Mouse (Mus musculus) right cerebral cortex, postnatal 14 days (tissue): ENCODE results near the gene Fundc2.

ENCODE experiments used
- DNase-seq: peaks from one replicate; pipeline ENCODE4 v3.0.0; 2022

Gene Fundc2

GRCm38 (mm10) chrX:75382195-75382771 is at the start of gene Fundc2, which contains the start of gene F8:
Fundc2 (plus strand) TSS chrX:75382399.
F8 (minus strand) TSS chrX:75382615.
- peak; percentile 48 for DNase-seq

DNA sequence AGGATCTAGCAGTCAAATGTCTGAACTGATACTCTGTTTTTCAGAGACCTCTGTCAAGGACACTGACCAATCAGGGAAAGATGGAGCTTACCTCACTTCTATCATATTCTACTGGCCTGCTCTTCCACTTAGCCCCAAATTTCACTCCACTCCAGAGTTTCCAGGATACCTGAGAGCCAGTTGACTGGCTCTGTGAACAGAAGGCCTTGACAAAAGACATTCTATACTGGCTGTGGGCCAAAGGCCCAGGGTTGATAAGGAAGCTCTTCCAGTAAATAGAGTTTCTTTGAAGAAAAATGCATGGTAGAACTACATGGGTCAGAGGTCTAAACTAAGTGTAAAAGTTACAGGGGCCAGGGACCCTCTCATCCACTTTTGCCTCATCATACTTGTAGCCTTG is 12.0 kb upstream of the Fundc2 start:
- DNase-seq: no peak

DNA sequence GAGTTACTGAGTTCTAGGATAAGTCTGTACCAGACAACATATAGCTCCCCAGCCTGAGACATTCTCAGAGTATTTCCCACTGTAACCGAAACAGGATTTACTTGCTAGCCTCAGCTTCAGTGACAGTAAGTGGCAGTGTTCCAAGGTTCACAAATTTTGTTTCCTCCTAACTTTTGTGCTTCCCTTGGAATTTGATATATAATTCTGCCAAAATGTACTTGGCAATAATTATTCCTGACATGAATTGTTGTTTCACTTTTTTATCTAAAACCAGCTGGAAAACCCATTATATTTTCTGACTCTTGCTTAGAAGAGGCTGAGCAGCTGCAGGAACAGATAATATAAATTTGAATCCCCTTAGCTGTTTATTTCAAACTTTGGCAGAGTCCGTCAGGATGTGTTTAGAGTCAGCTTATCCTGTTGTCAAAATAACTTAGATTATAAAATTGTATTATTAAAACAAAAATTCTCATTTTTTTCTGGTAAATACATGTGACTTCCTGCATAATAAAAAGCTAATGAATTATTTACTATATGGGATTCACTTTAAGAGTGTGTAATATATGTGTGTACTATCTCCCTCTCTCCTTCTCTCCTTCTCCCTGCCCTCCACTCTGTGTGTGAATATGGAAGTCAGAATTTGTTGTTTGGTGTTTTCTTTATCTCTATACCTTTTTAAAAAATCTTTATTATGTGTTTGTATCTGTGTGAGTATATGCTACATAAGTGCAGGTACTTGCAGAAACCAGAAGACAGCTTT is 9.4 kb upstream of the Fundc2 start:
- no peak for DNase-seq

DNA sequence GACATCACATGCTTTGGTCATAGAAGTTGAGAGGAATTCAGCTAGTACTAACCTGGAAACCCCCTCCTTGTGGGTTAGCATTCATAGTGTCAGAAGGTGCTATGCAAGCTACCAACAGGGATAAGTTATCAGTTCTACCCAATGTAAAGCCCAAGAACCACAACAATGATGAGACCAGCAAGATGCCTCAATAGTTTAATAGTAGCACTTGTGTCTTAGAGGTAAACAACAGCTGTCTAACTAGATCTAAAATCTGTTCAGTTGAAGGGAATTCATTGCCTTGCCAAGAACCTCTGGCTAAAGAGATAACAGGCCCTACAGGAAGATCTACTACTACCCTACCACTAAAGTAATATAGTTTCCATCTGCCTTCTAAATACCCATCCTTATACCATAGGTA is 5.4 kb upstream of the Fundc2 start:
- DNase-seq: no peak

GRCm38 (mm10) chrX:75381176-75381575 is 1.0 kb upstream of the Fundc2 start:
- no peak for DNase-seq

GRCm38 (mm10) chrX:75381699-75382098 is 500 bp upstream of the Fundc2 start:
- DNase-seq: no peak

DNA sequence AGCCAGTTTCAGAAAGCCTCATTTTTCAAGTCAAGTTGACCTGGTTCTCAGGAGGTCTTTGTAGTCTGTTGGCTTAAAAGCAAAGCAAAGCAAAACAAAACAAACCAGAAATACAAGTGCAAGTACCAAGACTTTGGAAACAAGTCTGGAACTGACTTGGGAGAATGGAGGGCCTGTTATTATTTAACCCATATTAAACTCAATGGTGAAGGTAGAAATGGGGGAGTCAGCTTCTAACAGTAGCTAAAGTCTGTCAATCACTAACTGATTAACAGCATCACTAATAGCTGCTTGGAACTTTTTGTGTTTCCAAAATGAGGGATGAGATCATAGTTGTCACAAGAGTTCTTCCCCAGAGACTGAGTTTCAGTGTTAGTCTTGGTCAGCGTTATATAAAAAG is 17.3 kb downstream of the Fundc2 start:
- no peak for DNase-seq

GRCm38 (mm10) chrX:75402668-75403067 is 20.5 kb downstream of the Fundc2 start:
- DNase-seq: no peak

GRCm38 (mm10) chrX:75403350-75403749 is 21.2 kb downstream of the Fundc2 start:
- DNase-seq: no peak

- DNase-seq: no peak
Observed at GRCm38 (mm10) chrX:75409711-75410110, 27.5 kb downstream of the Fundc2 start.

DNA sequence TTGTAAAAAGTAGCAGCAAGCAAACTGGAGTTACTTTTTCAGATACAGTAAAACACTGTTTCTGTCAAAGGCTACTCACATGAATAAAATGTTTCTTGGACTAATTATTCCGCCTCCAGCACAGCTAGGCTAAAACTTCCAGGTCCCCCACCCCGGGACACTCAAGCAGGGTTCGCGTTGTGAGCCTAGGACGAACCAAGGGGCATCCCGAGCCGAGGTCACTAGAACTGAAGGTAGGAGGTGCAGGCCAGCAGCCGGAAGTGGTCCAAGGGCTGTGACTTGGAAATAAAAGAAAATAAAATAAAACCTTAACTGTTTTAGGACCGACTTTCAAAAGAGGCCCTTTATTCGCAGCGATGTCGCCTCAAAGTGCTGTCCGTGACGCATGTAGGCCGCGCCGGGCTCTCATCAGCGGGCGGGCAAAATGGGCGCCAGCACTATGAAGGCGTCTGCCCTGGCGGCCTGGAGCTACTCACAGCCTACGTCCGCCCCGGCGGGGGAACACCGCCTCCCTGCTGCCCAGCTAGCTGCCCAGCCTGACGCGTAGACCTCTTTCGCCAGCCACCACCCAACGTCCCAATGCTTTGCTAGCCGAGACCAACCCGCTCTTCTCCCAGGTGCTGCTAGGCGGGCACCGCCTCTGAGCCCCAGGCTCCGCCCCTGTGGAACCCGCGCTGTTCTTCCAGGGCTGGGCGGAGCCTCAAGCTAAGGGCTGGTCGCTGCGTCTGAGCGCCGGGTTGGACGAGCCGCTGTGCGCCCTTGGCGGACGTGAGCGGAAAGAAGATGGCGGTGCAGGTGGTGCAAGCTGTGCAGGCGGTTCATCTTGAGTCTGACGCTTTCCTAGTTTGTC is 34.0 kb downstream of the Fundc2 start, which contains the start of the genes Cmc4, Mtcp1 and Brcc3:
Cmc4 (minus strand) TSS at position 649 of the 850 bp plus-strand sequence.
Mtcp1 (minus strand) TSS at position 653 of the 850 bp plus-strand sequence.
Brcc3 (plus strand) TSS at position 693 of the 850 bp plus-strand sequence.
- peak; percentile 78 for DNase-seq
